Mouse (Mus musculus): ENCODE results near the gene Pnmal2. TPM values are rescaled to one million over a fixed set of nuclear protein-coding genes. Genes with fewer than 3 reads are reported as not detected.

Gene Pnmal2
- polyA plus RNA-seq, 1 experiment from 2014 or later = 5.1 TPM

GRCm38 (mm10) chr7:16995345-16995744, 50.9 kb downstream of the Pnmal2 start:
- H3K36me3 ChIP-seq (ENCODE audit: control insufficient read depth, insufficient read depth, low read length) = peaks cover 6% of the 10 kb centered on the region
- peaks cover 51% of the 10 kb centered on the region for H3K4me1 ChIP-seq (replicated peaks; ENCODE audit: control insufficient read depth, insufficient read depth, low read length)
- 56% methylated on average over 4 of the region's 4 CpGs for WGBS
- no peaks in the 10 kb centered on the region for H3K27me3 ChIP-seq (ENCODE audit: control insufficient read depth, insufficient read depth, low read depth, low read length)
- no peaks in the 10 kb centered on the region for H3K9me3 ChIP-seq (ENCODE audit: control insufficient read depth, low read length)
- no peak for ATAC-seq (ENCODE audit: low read depth)
- H3K4me2 ChIP-seq (ENCODE audit: low read depth, low read length) = peak overlapping the region; percentile 85
- peak overlapping the region; percentile 84 for H3K9ac ChIP-seq (ENCODE audit: low read length)
- H3K27ac ChIP-seq (ENCODE audit: low read length) = no peak overlapping the region
- peak overlapping the region; percentile 77 for H3K4me3 ChIP-seq (ENCODE audit: low read length)

Other genes with a start within 250 kb of the Pnmal2 start
- gene Ceacam9, start 222.8 kb upstream of the Pnmal2 start, polyA plus RNA-seq (2015; fragmentation: Nextera tagmentation; extraction: Ambion mirVana) = not detected in 2 replicates
- gene Ap2s1, start 206.3 kb upstream of the Pnmal2 start, polyA plus RNA-seq (2015; fragmentation: Nextera tagmentation; extraction: Ambion mirVana) = 275 and 283 TPM in 2 replicates
- gene Slc1a5, start 163.3 kb upstream of the Pnmal2 start, polyA plus RNA-seq (2015; fragmentation: Nextera tagmentation; extraction: Ambion mirVana) = 46.7 and 47.2 TPM in 2 replicates
- 87.1 and 92.1 TPM in 2 replicates for gene Strn4, start 128.8 kb upstream of the Pnmal2 start, polyA plus RNA-seq (2015; fragmentation: Nextera tagmentation; extraction: Ambion mirVana)
- gene Fkrp, start 128.0 kb upstream of the Pnmal2 start, polyA plus RNA-seq (2015; fragmentation: Nextera tagmentation; extraction: Ambion mirVana) = 28.1 and 28.9 TPM in 2 replicates
- 21.7 and 23.3 TPM in 2 replicates for gene Prkd2, start 101.8 kb upstream of the Pnmal2 start, polyA plus RNA-seq (2015; fragmentation: Nextera tagmentation; extraction: Ambion mirVana)
- gene Dact3, start 69.4 kb upstream of the Pnmal2 start, polyA plus RNA-seq (2015; fragmentation: Nextera tagmentation; extraction: Ambion mirVana) = 2.1 and 2.2 TPM in 2 replicates
- 12.9 and 13.0 TPM in 2 replicates for gene Gng8, start 52.9 kb upstream of the Pnmal2 start, polyA plus RNA-seq (2015; fragmentation: Nextera tagmentation; extraction: Ambion mirVana)
- gene Ptgir, start 38.2 kb upstream of the Pnmal2 start, polyA plus RNA-seq (2015; fragmentation: Nextera tagmentation; extraction: Ambion mirVana) = 2.6 and 2.8 TPM in 2 replicates
- gene Calm3, start 20.6 kb upstream of the Pnmal2 start, polyA plus RNA-seq (2015; fragmentation: Nextera tagmentation; extraction: Ambion mirVana) = 116 and 118 TPM in 2 replicates
- 0.20 and 0.49 TPM in 2 replicates for gene Pnmal1, start 15.0 kb downstream of the Pnmal2 start, polyA plus RNA-seq (2015; fragmentation: Nextera tagmentation; extraction: Ambion mirVana)
- gene Gm42372, start 38.4 kb downstream of the Pnmal2 start, polyA plus RNA-seq (2015; fragmentation: Nextera tagmentation; extraction: Ambion mirVana) = 0.15 and 0.29 TPM in 2 replicates
- 41.7 and 43.8 TPM in 2 replicates for gene Ccdc8, start 48.0 kb downstream of the Pnmal2 start, polyA plus RNA-seq (2015; fragmentation: Nextera tagmentation; extraction: Ambion mirVana)
- gene Ppp5c, start 83.2 kb downstream of the Pnmal2 start, polyA plus RNA-seq (2015; fragmentation: Nextera tagmentation; extraction: Ambion mirVana) = 104 and 105 TPM in 2 replicates
- 56.0 and 57.0 TPM in 2 replicates for gene Hif3a, start 117.7 kb downstream of the Pnmal2 start, polyA plus RNA-seq (2015; fragmentation: Nextera tagmentation; extraction: Ambion mirVana)
- gene Psg16, start 129.4 kb downstream of the Pnmal2 start, polyA plus RNA-seq (2015; fragmentation: Nextera tagmentation; extraction: Ambion mirVana) = 0.28 and 0.50 TPM in 2 replicates
- 0.04 TPM in 1 of 2 replicates, not detected in the other for gene Ceacam3, start 205.6 kb downstream of the Pnmal2 start, polyA plus RNA-seq (2015; fragmentation: Nextera tagmentation; extraction: Ambion mirVana)

Data from lung, embryonic 16.5 days (tissue).